Mouse (Mus musculus) cortical plate, adult 2 months (tissue): ENCODE measurements around the gene Gm10073. TPM values are rescaled to one million over a fixed set of nuclear protein-coding genes. Genes with fewer than 3 reads are reported as not detected.

Source experiments
- H3K27ac ChIP-seq: fragments of 200-500 bp; 2 replicates; pipeline ENCODE4 v1.5.1; 2012; ENCODE audit warnings: low read length, control low read depth, inconsistent platforms; ENCODE audit not compliant: insufficient read depth
- H3K4me1 ChIP-seq: fragments of 200-500 bp; 2 replicates; pipeline ENCODE4 v1.6.1; 2011; ENCODE audit warnings: low read length; ENCODE audit not compliant: control insufficient read depth, insufficient read depth
- H3K4me3 ChIP-seq: fragments of 200-500 bp; 2 replicates; pipeline ENCODE4 v1.5.1; 2011; ENCODE audit warnings: mild to moderate bottlenecking, low read length, control low read depth; ENCODE audit not compliant: insufficient read depth
- CTCF ChIP-seq: fragments of 200-500 bp; IDR thresholded peaks from 2 replicates; pipeline ENCODE4 v1.5.1; 2011; ENCODE audit warnings: mild to moderate bottlenecking, control low read depth, low read length; ENCODE audit not compliant: insufficient read depth; ENCODE audit errors: extremely low read depth
- POLR2A ChIP-seq: fragments of 200-500 bp; IDR thresholded peaks from 2 replicates; pipeline ENCODE4 v1.6.1; 2011; ENCODE audit warnings: mild to moderate bottlenecking, low read length, control low read depth; ENCODE audit not compliant: insufficient read depth; ENCODE audit errors: extremely low read depth
- polyA plus RNA-seq: library from polyadenylated mRNA; depleted of rRNA; stranded (reverse); fragments of >200 nt; gene quantifications from 2 replicates; pipeline ENCODE4 v1.2.3, GENCODE M21; 2012

Gene Gm10073
- polyA plus RNA-seq, 1 experiment = 124 TPM

GRCm38 (mm10) chr8:106559844-106560243 is 13.4 kb downstream of the Gm10073 start:
- Histone ChIP-seq H3K27ac (no peak overlapping the region), H3K4me1 (no peaks in the 10 kb centered on the region), H3K4me3 (no peak overlapping the region)
- TF ChIP-seq CTCF (no peak), POLR2A (no peak)

GRCm38 (mm10) chr8:106556068-106556645 is 17.1 kb downstream of the Gm10073 start:
- no peak overlapping the region for H3K27ac ChIP-seq

GRCm38 (mm10) chr8:106554011-106554410 is 19.2 kb downstream of the Gm10073 start:
- TF ChIP-seq POLR2A (no peak), CTCF (no peak)
- no peaks in the 10 kb centered on the region for H3K4me1 ChIP-seq
- H3K27ac ChIP-seq = no peak overlapping the region
- no peak overlapping the region for H3K4me3 ChIP-seq

More at GRCm38 (mm10) chr8:106556068-106556645, 17.1 kb downstream of the Gm10073 start:
- Histone ChIP-seq H3K4me1 (no peaks in the 10 kb centered on the region), H3K4me3 (no peak overlapping the region)
- TF ChIP-seq POLR2A = no peak
- no peak for TF ChIP-seq CTCF

GRCm38 (mm10) chr8:106550906-106551305 is 22.4 kb downstream of the Gm10073 start:
- no peak overlapping the region for H3K27ac ChIP-seq
- H3K4me3 ChIP-seq = no peak overlapping the region
- TF ChIP-seq POLR2A (no peak), CTCF (no peak)
- H3K4me1 ChIP-seq = no peaks in the 10 kb centered on the region

GRCm38 (mm10) chr8:106548366-106548936 is 24.8 kb downstream of the Gm10073 start:
- Histone ChIP-seq H3K4me3 (no peak overlapping the region), H3K27ac (no peak overlapping the region), H3K4me1 (no peaks in the 10 kb centered on the region)
- no peak for TF ChIP-seq POLR2A
- no peak for TF ChIP-seq CTCF

- TF ChIP-seq CTCF = no peak
- no peak overlapping the region for H3K27ac ChIP-seq
- no peaks in the 10 kb centered on the region for H3K4me1 ChIP-seq
- H3K4me3 ChIP-seq = no peak overlapping the region
These were observed 26.5 kb downstream of the Gm10073 start for GRCm38 (mm10) chr8:106546746-106547145.

- H3K4me3 ChIP-seq = no peak overlapping the region
- no peak for TF ChIP-seq CTCF
- no peak for TF ChIP-seq POLR2A
These were observed 28.1 kb downstream of the Gm10073 start for GRCm38 (mm10) chr8:106545149-106545548.

GRCm38 (mm10) chr8:106543043-106543442 is 30.2 kb downstream of the Gm10073 start:
- H3K4me1 ChIP-seq = no peaks in the 10 kb centered on the region
- H3K27ac ChIP-seq = no peak overlapping the region
- TF ChIP-seq POLR2A (no peak), CTCF (no peak)
- no peak overlapping the region for H3K4me3 ChIP-seq

More at GRCm38 (mm10) chr8:106545149-106545548, 28.1 kb downstream of the Gm10073 start:
- Histone ChIP-seq H3K4me1 (no peaks in the 10 kb centered on the region), H3K27ac (no peak overlapping the region)

GRCm38 (mm10) chr8:106541002-106541401 is 32.3 kb downstream of the Gm10073 start:
- Histone ChIP-seq H3K4me1 (no peaks in the 10 kb centered on the region), H3K4me3 (no peak overlapping the region), H3K27ac (no peak overlapping the region)
- TF ChIP-seq CTCF = no peak
- no peak for TF ChIP-seq POLR2A

GRCm38 (mm10) chr8:106539193-106539592 is 34.1 kb downstream of the Gm10073 start:
- no peak for TF ChIP-seq POLR2A
- Histone ChIP-seq H3K4me3 (no peak overlapping the region), H3K4me1 (no peaks in the 10 kb centered on the region), H3K27ac (no peak overlapping the region)
